Mouse (Mus musculus) cortical plate, adult 2 months (tissue): ENCODE data around the gene Ext2.

Experiments
- CTCF ChIP-seq: fragments of 200-500 bp; IDR thresholded peaks from 2 replicates; pipeline ENCODE4 v1.5.1; 2011; ENCODE audit warnings: mild to moderate bottlenecking, control low read depth, low read length; ENCODE audit not compliant: insufficient read depth; ENCODE audit errors: extremely low read depth
- POLR2A ChIP-seq: fragments of 200-500 bp; IDR thresholded peaks from 2 replicates; pipeline ENCODE4 v1.6.1; 2011; ENCODE audit warnings: mild to moderate bottlenecking, low read length, control low read depth; ENCODE audit not compliant: insufficient read depth; ENCODE audit errors: extremely low read depth

DNA sequence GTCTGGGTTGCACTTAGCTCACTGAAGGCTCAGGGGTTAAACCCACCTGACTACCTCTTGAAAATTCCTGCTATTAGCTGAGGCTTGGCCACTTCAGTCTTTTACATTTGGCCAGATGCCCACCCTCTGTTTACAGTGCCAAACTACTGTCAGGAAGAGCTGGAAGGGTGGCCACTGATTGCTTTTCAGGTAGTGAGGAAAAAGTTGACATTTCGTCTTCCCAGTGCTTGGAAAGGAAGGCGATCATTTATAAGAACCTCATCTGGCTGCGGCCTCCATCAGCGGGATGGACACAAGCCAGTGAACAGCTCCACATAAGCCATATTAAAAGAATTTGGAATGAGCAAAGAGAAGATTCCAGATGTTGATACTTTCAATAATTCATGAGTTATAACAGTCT is 72.7 kb downstream of the Ext2 start:
- TF ChIP-seq POLR2A (no peak), CTCF (no peak)
